Mouse (Mus musculus) intestine, embryonic 16.5 days (tissue): ENCODE measurements around the gene Ltbr. TPM values are rescaled to one million over a fixed set of nuclear protein-coding genes. Genes with fewer than 3 reads are reported as not detected.
"Not testable (repeated sequence)": the region's sequence is repeated elsewhere in the genome, so short reads cannot be mapped to it uniquely, and the experiment has no call there.

Experiments
- ATAC-seq: fragments of 200-750 bp; cut with Nextera tagmentation; 2 replicates; pipeline ENCODE4 v1.8.0; 2017; ENCODE audit warnings: moderate TSS enrichment, moderate library complexity
- H3K27ac ChIP-seq: fragments of 300-500 bp; sonication (generic); 2 replicates; pipeline ENCODE4 v1.5.1; 2014; ENCODE audit warnings: mild to moderate bottlenecking, low read length
- H3K27me3 ChIP-seq: fragments of 300-500 bp; sonication (generic); replicated peaks from 2 replicates; pipeline ENCODE4 v1.6.1; 2014; ENCODE audit warnings: low read length, control low read depth, mixed read lengths; ENCODE audit not compliant: control insufficient read depth, insufficient read depth
- H3K36me3 ChIP-seq: fragments of 300-500 bp; sonication (generic); 2 replicates; pipeline ENCODE4 v1.6.1; 2014; ENCODE audit warnings: low read length, control low read depth; ENCODE audit not compliant: control insufficient read depth, insufficient read depth
- H3K4me1 ChIP-seq: fragments of 300-500 bp; sonication (generic); 2 replicates; pipeline ENCODE4 v1.6.1; 2014; ENCODE audit warnings: low read length, control low read depth, mixed read lengths; ENCODE audit not compliant: control insufficient read depth, insufficient read depth
- H3K4me2 ChIP-seq: fragments of 300-500 bp; sonication (generic); 2 replicates; pipeline ENCODE4 v1.6.1; 2014; ENCODE audit warnings: low read depth, low read length, control low read depth
- H3K4me3 ChIP-seq: fragments of 300-500 bp; sonication (generic); 2 replicates; pipeline ENCODE4 v1.5.1; 2014; ENCODE audit warnings: mild to moderate bottlenecking, low read length
- H3K9ac ChIP-seq: fragments of 300-500 bp; sonication (generic); 2 replicates; pipeline ENCODE4 v1.6.1; 2014; ENCODE audit warnings: low read depth, low read length
- H3K9me3 ChIP-seq: fragments of 300-500 bp; sonication (generic); 2 replicates; pipeline ENCODE4 v1.6.1; 2016; ENCODE audit warnings: low read length, control low read depth; ENCODE audit not compliant: control insufficient read depth
- WGBS: fragments of 180-500 bp; shearing (Covaris S2); extraction: QIAGEN DNeasy Blood & Tissue Kit; methylation state at CpG from one replicate; pipeline ENCODE4 v1.1.7; 2014; 5-methylcytosine and 5-hydroxymethylcytosine counted together
- polyA plus RNA-seq: library from polyadenylated mRNA; unstranded; fragments of >200 nt; fragmentation: Nextera tagmentation; extraction: Ambion mirVana; gene quantifications from 2 replicates; pipeline ENCODE4 v1.2.1, GENCODE M21; 2015

Gene Ltbr
- polyA plus RNA-seq, 1 experiment from 2014 or later, result 106 TPM

DNA sequence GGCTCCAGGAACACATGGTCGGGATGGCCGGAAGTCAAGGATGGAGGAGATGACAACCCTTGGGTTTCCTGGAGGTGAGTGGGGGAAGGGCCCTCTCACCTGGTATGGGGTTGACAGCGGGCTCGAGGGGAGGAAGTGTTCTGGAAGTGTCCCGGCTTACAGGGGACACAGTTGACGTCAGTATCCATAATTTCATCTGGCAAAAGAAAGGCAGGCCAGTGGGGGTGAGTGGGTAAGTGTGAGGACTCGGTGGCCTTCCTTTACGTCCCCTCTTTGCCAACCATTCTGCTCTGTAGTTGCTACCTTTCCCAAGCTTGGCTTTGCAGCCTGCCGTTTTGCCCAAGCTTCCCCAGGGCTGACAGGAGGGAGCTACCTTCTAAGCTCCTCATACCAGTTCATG is 1.5 kb downstream of the Ltbr start:
- Histone ChIP-seq H3K27me3 (no peaks in the 10 kb centered on the region), H3K4me3 (peak overlapping the region; percentile 64), H3K27ac (no peak overlapping the region), H3K36me3 (peaks cover 14% of the 10 kb centered on the region), H3K4me2 (peak overlapping the region; percentile 63), H3K4me1 (peaks cover 27% of the 10 kb centered on the region), H3K9me3 (no peaks in the 10 kb centered on the region), H3K9ac (peak overlapping the region; percentile 88)
- WGBS, result 86% methylated on average over 9 of the region's 9 CpGs
- no peak for ATAC-seq

- Histone ChIP-seq H3K9ac (no peak overlapping the region), H3K36me3 (peaks cover 27% of the 10 kb centered on the region), H3K4me1 (peaks cover 23% of the 10 kb centered on the region), H3K27me3 (no peaks in the 10 kb centered on the region), H3K4me2 (no peak overlapping the region), H3K9me3 (no peaks in the 10 kb centered on the region), H3K27ac (no peak overlapping the region), H3K4me3 (no peak overlapping the region)
- 53% methylated on average over 5 of the region's 5 CpGs for WGBS
- no peak for ATAC-seq
These were observed 4.3 kb downstream of the Ltbr start for GRCm38 (mm10) chr6:125309406-125309805.

GRCm38 (mm10) chr6:125308921-125309320 is 4.8 kb downstream of the Ltbr start:
- peaks cover 27% of the 10 kb centered on the region for H3K36me3 ChIP-seq
- H3K9me3 ChIP-seq, result no peaks in the 10 kb centered on the region
- no peak overlapping the region for H3K9ac ChIP-seq
- no peaks in the 10 kb centered on the region for H3K27me3 ChIP-seq
- no peak for ATAC-seq
- 25% methylated on average over 13 of the region's 13 CpGs for WGBS
- no peak overlapping the region for H3K4me2 ChIP-seq
- peaks cover 18% of the 10 kb centered on the region for H3K4me1 ChIP-seq
- no peak overlapping the region for H3K4me3 ChIP-seq
- H3K27ac ChIP-seq, result no peak overlapping the region

GRCm38 (mm10) chr6:125307091-125307490 is 6.6 kb downstream of the Ltbr start:
- no peak overlapping the region for H3K27ac ChIP-seq
- H3K4me2 ChIP-seq, result no peak overlapping the region
- no peak overlapping the region for H3K9ac ChIP-seq
- H3K4me1 ChIP-seq, result peaks cover 10% of the 10 kb centered on the region
- ATAC-seq, result no peak
- no peaks in the 10 kb centered on the region for H3K9me3 ChIP-seq
- H3K27me3 ChIP-seq, result no peaks in the 10 kb centered on the region
- no peak overlapping the region for H3K4me3 ChIP-seq
- peaks cover 25% of the 10 kb centered on the region for H3K36me3 ChIP-seq
- WGBS, result 92% methylated on average over 5 of the region's 5 CpGs

DNA sequence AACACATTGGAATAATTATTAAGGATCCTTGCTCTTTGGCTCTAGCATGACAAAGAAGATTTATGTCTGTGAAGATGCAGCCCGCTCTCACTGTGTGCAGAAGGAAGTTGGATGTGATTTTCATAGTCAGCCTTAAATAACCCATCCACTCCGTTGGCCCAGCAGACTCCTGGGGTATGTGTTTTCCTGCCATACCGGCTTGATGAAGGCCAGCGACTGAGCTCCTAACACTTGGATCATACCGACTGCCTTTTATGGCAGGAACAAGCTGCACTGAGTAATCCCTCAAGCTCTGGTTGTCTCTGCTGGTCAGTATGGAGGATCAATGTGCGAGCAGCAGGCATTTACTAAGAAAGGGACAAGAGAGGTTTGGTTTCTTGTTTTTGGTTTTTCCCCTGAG is 8.2 kb downstream of the Ltbr start:
- Histone ChIP-seq H3K4me1 (no peaks in the 10 kb centered on the region), H3K9me3 (no peaks in the 10 kb centered on the region), H3K27me3 (no peaks in the 10 kb centered on the region), H3K4me3 (no peak overlapping the region), H3K27ac (0 out of 2 replicates have a peak overlapping the region, but pooled peaks have one; percentile 10), H3K36me3 (peaks cover 20% of the 10 kb centered on the region), H3K9ac (no peak overlapping the region), H3K4me2 (no peak overlapping the region)
- WGBS, result 64% methylated on average over 6 of the region's 6 CpGs
- no peak for ATAC-seq

DNA sequence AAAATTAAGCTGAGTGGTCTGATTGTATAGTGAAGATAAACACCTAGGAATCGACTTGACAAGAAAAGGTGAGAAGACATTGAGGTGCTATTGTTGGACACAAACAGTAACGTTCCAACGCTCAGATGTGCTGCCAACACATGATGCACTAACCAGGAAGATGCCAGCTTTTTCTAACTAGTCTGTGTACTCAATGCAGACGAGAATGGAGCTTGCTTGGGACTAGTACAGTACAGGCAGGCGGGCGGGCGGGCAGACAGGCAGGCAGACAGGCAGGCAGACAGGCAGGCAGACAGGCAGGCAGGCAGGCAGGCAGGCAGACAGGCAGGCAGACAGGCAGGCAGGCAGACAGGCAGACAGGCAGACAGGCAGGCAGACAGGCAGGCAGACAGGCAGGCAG is 9.3 kb downstream of the Ltbr start:
- not testable (repeated sequence) for H3K4me2 ChIP-seq, H3K9me3 ChIP-seq, H3K27ac ChIP-seq, ATAC-seq, H3K4me1 ChIP-seq, H3K27me3 ChIP-seq, H3K9ac ChIP-seq, H3K4me3 ChIP-seq
- WGBS, result 90% methylated on average over 7 of the region's 7 CpGs
- H3K36me3 ChIP-seq, result peaks cover 20% of the 10 kb centered on the region

GRCm38 (mm10) chr6:125303242-125303641 is 10.4 kb downstream of the Ltbr start:
- WGBS, result 77% methylated on average over 4 of the region's 4 CpGs
- no peak for ATAC-seq
- Histone ChIP-seq H3K36me3 (peaks cover 14% of the 10 kb centered on the region), H3K27ac (no peak overlapping the region), H3K4me1 (no peaks in the 10 kb centered on the region), H3K4me2 (no peak overlapping the region), H3K27me3 (no peaks in the 10 kb centered on the region), H3K4me3 (no peak overlapping the region), H3K9ac (no peak overlapping the region), H3K9me3 (peaks cover 4% of the 10 kb centered on the region)

DNA sequence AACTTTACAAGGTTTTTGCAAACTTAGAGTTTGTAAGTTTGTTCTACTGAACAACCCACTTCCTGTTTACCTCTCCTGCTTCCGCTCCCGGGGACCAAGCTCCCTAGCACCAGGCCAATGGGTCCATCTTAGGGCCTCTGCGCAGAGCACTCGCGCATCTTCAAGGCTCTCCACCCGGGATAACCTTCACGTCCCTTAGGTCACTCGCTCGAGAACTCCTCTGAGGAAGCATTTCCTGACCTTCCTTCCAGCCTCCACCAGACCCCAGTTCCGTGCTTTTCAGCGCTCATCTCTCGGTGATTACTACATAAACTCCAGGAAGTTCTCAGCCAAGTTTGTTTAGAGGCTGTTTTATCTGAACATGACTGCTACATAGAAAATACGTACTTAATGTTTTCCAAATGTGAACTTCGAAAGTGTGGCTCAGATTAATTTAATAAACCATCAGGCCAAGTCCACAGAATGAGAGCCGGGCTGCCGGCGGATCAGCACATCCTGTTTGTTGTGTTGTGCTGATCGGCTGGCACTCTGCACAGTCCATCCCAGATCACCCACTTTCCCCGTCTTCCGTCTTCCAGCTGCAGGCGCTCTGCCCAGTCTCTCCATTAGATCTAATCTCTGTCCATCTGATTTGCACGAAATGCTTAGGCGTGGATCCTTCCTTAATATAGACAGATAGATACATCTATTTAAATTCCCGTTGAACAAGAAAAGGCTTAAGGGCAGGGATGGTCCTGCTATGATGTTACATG is 11.3 kb downstream of the Ltbr start:
- no peak overlapping the region for H3K4me2 ChIP-seq
- no peak overlapping the region for H3K9ac ChIP-seq
- no peaks in the 10 kb centered on the region for H3K27me3 ChIP-seq
- peaks cover 14% of the 10 kb centered on the region for H3K36me3 ChIP-seq
- no peak overlapping the region for H3K4me3 ChIP-seq
- H3K27ac ChIP-seq, result peak overlapping the region; percentile 50; the same call in 1 of the 2 replicates
- no peak for ATAC-seq
- no peaks in the 10 kb centered on the region for H3K4me1 ChIP-seq
- H3K9me3 ChIP-seq, result peaks cover 4% of the 10 kb centered on the region
- WGBS, result 78% methylated on average over 24 of the region's 24 CpGs

DNA sequence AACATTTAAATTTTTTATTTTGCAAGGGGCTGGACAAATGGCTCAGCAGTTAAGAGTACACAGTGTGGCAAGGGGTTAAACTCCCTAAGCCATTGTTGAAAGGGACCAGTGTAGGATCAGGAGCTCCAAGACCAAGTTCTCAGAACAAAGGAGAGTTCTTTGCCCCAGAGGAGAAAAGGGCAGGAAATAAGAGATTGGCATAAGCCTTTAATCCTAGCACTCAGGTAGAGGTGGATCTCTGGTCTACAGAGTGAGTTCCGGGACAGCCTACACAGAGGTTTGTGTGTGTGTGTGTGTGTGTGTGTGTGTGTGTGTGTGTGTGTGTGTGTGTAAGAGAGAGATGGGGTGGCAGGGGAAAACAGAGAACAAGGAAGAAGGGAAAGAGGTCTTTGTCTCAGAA is 12.7 kb downstream of the Ltbr start:
- WGBS, result 59% methylated on average over 1 of the region's 1 CpGs
- ATAC-seq, result 0 out of 2 replicates have a peak, but pooled peaks have one; percentile 10
- Histone ChIP-seq H3K36me3 (0 out of 2 replicates have a peak, but pooled peaks cover under 1% of the 10 kb centered on the region), H3K4me3 (no peak overlapping the region), H3K9me3 (peaks cover 4% of the 10 kb centered on the region), H3K4me2 (no peak overlapping the region), H3K4me1 (peaks cover 2% of the 10 kb centered on the region; the same call in 1 of the 2 replicates), H3K27ac (no peak overlapping the region), H3K9ac (no peak overlapping the region), H3K27me3 (no peaks in the 10 kb centered on the region)
